Mouse (Mus musculus) forebrain, embryonic 11.5 days (tissue): ENCODE measurements at regions not wholly inside any gene's neighbourhood (a gene's known extent, or its start where the extent isn't known, plus 50 kb on each side); places are given as distances from the start of the nearest gene placed in this dataset.

ENCODE experiments used
- ATAC-seq: fragments of 200-750 bp; cut with Nextera tagmentation; replicated peaks from 2 replicates; pipeline ENCODE4 v1.8.0; 2017; ENCODE audit warnings: moderate TSS enrichment; ENCODE audit not compliant: low FRiP score
- DNase-seq: peaks from one replicate; pipeline ENCODE4 v3.0.0-alpha.2; 2017; ENCODE audit warnings: low spot score
- H3K27ac ChIP-seq: fragments of 300-500 bp; sonication (generic); 2 replicates; pipeline ENCODE4 v1.5.1; 2014; ENCODE audit warnings: low read depth, low read length
- H3K27me3 ChIP-seq: fragments of 300-500 bp; sonication (generic); 2 replicates; pipeline ENCODE4 v1.6.1; 2014; ENCODE audit warnings: mild to moderate bottlenecking, low read length, mixed read lengths; ENCODE audit not compliant: control insufficient read depth, insufficient read depth
- H3K36me3 ChIP-seq: fragments of 300-500 bp; sonication (generic); 2 replicates; pipeline ENCODE4 v1.6.1; 2014; ENCODE audit warnings: mild to moderate bottlenecking, low read length, moderate library complexity, mixed read lengths; ENCODE audit not compliant: control insufficient read depth, insufficient read depth
- H3K4me1 ChIP-seq: fragments of 300-500 bp; sonication (generic); replicated peaks from 2 replicates; pipeline ENCODE4 v1.6.1; 2014; ENCODE audit warnings: low read length, mixed read lengths; ENCODE audit not compliant: control insufficient read depth, insufficient read depth
- H3K4me2 ChIP-seq: fragments of 300-500 bp; sonication (generic); 2 replicates; pipeline ENCODE4 v1.6.1; 2014; ENCODE audit warnings: low read depth, mild to moderate bottlenecking, low read length, moderate library complexity, mixed read lengths; ENCODE audit not compliant: severe bottlenecking
- H3K4me3 ChIP-seq: fragments of 300-500 bp; sonication (generic); 2 replicates; pipeline ENCODE4 v1.5.1; 2014; ENCODE audit warnings: low read depth, low read length
- H3K9ac ChIP-seq: fragments of 300-500 bp; sonication (generic); 2 replicates; pipeline ENCODE4 v1.6.1; 2014; ENCODE audit warnings: low read length
- H3K9me3 ChIP-seq: fragments of 300-500 bp; sonication (generic); 2 replicates; pipeline ENCODE4 v1.6.1; 2016; ENCODE audit warnings: low read length, mixed read lengths; ENCODE audit not compliant: control insufficient read depth
- WGBS: fragments of 180-500 bp; shearing (Covaris S2); extraction: QIAGEN DNeasy Blood & Tissue Kit; methylation state at CpG from one replicate; pipeline ENCODE4 v1.1.7; 2014; 5-methylcytosine and 5-hydroxymethylcytosine counted together

- 88% methylated on average over 1 of the region's 1 CpGs for WGBS
- H3K4me1 ChIP-seq = no peaks in the 10 kb centered on the region
- no peaks in the 10 kb centered on the region for H3K9me3 ChIP-seq
- DNase-seq (no peak), ATAC-seq (no peak)
- H3K4me2 ChIP-seq = no peak overlapping the region
- no peak overlapping the region for H3K4me3 ChIP-seq
- H3K36me3 ChIP-seq = no peaks in the 10 kb centered on the region
- no peak overlapping the region for H3K27ac ChIP-seq
- H3K9ac ChIP-seq = no peak overlapping the region
- H3K27me3 ChIP-seq = no peaks in the 10 kb centered on the region
These were observed 110.5 kb upstream of the Adcy1 start for GRCm38 (mm10) chr11:6952787-6953186.

- Histone ChIP-seq H3K27ac (no peak overlapping the region), H3K9ac (no peak overlapping the region), H3K4me1 (no peaks in the 10 kb centered on the region), H3K9me3 (no peaks in the 10 kb centered on the region), H3K4me3 (no peak overlapping the region), H3K27me3 (no peaks in the 10 kb centered on the region), H3K4me2 (no peak overlapping the region), H3K36me3 (no peaks in the 10 kb centered on the region)
- DNase-seq = no peak
- ATAC-seq = no peak
These were observed 111.9 kb upstream of the Adcy1 start for GRCm38 (mm10) chr11:6951361-6951760.

GRCm38 (mm10) chr11:6949051-6949450 lies 111.6 kb upstream of the Gm11983 start:
- Histone ChIP-seq H3K4me3 (no peak overlapping the region), H3K4me1 (no peaks in the 10 kb centered on the region), H3K9ac (no peak overlapping the region), H3K9me3 (no peaks in the 10 kb centered on the region), H3K36me3 (no peaks in the 10 kb centered on the region), H3K27ac (no peak overlapping the region), H3K4me2 (no peak overlapping the region), H3K27me3 (no peaks in the 10 kb centered on the region)
- no peak for DNase-seq
- WGBS = 91% methylated on average over 2 of the region's 2 CpGs
- ATAC-seq = no peak

GRCm38 (mm10) chr11:6934157-6934556 lies 96.7 kb upstream of the Gm11983 start:
- 86% methylated on average over 1 of the region's 1 CpGs for WGBS
- Histone ChIP-seq H3K9ac (no peak overlapping the region), H3K27me3 (no peaks in the 10 kb centered on the region), H3K9me3 (no peaks in the 10 kb centered on the region), H3K27ac (no peak overlapping the region), H3K4me2 (no peak overlapping the region), H3K4me3 (no peak overlapping the region), H3K36me3 (no peaks in the 10 kb centered on the region), H3K4me1 (no peaks in the 10 kb centered on the region)
- DNase-seq = no peak
- no peak for ATAC-seq

- 87% methylated on average over 8 of the region's 8 CpGs for WGBS
- H3K27me3 ChIP-seq = no peaks in the 10 kb centered on the region
- H3K9ac ChIP-seq = no peak overlapping the region
- H3K4me3 ChIP-seq = no peak overlapping the region
- H3K36me3 ChIP-seq = no peaks in the 10 kb centered on the region
- DNase-seq (no peak), ATAC-seq (no peak)
- H3K9me3 ChIP-seq = no peaks in the 10 kb centered on the region
- H3K27ac ChIP-seq = no peak overlapping the region
- peaks cover 2% of the 10 kb centered on the region; the same call in 1 of the 2 replicates for H3K4me1 ChIP-seq
- H3K4me2 ChIP-seq = no peak overlapping the region
These were observed 88.6 kb upstream of the Gm11983 start for GRCm38 (mm10) chr11:6926036-6926435.

GRCm38 (mm10) chr11:6924476-6924875 lies 87.0 kb upstream of the Gm11983 start:
- 30% methylated on average over 6 of the region's 6 CpGs for WGBS

GRCm38 (mm10) chr11:6923917-6924316 lies 86.5 kb upstream of the Gm11983 start:
- no peak for DNase-seq
- no peak for ATAC-seq
- peaks cover 2% of the 10 kb centered on the region; the same call in 1 of the 2 replicates for H3K4me1 ChIP-seq
- H3K4me3 ChIP-seq = no peak overlapping the region
- WGBS = 10% methylated on average over 6 of the region's 6 CpGs
- H3K9me3 ChIP-seq = no peaks in the 10 kb centered on the region
- H3K36me3 ChIP-seq = no peaks in the 10 kb centered on the region
- H3K4me2 ChIP-seq = no peak overlapping the region
- H3K27ac ChIP-seq = no peak overlapping the region
- H3K27me3 ChIP-seq = no peaks in the 10 kb centered on the region
- no peak overlapping the region for H3K9ac ChIP-seq

More at GRCm38 (mm10) chr11:6924476-6924875, 87.0 kb upstream of the Gm11983 start:
- Histone ChIP-seq H3K27ac (no peak overlapping the region), H3K27me3 (no peaks in the 10 kb centered on the region), H3K4me1 (peaks cover 2% of the 10 kb centered on the region; the same call in 1 of the 2 replicates), H3K9me3 (no peaks in the 10 kb centered on the region), H3K4me2 (no peak overlapping the region), H3K36me3 (no peaks in the 10 kb centered on the region), H3K4me3 (no peak overlapping the region), H3K9ac (no peak overlapping the region)
- ATAC-seq = no peak
- DNase-seq = no peak

GRCm38 (mm10) chr11:6918546-6918945 lies 81.1 kb upstream of the Gm11983 start:
- WGBS = 93% methylated on average over 1 of the region's 1 CpGs
- no peak overlapping the region for H3K27ac ChIP-seq
- no peak overlapping the region for H3K4me3 ChIP-seq
- H3K36me3 ChIP-seq = no peaks in the 10 kb centered on the region
- H3K4me2 ChIP-seq = no peak overlapping the region
- no peaks in the 10 kb centered on the region; the same call in 1 of the 2 replicates for H3K4me1 ChIP-seq
- no peaks in the 10 kb centered on the region for H3K27me3 ChIP-seq
- H3K9me3 ChIP-seq = peaks cover 2% of the 10 kb centered on the region; the same call in 1 of the 2 replicates
- ATAC-seq (no peak), DNase-seq (no peak)
- H3K9ac ChIP-seq = no peak overlapping the region

- no peaks in the 10 kb centered on the region for H3K9me3 ChIP-seq
- no peak for ATAC-seq
- no peaks in the 10 kb centered on the region for H3K36me3 ChIP-seq
- no peak for DNase-seq
- H3K27ac ChIP-seq = no peak overlapping the region
- H3K27me3 ChIP-seq = no peaks in the 10 kb centered on the region
- no peak overlapping the region for H3K9ac ChIP-seq
- WGBS = 44% methylated on average over 5 of the region's 5 CpGs
- H3K4me3 ChIP-seq = no peak overlapping the region
- H3K4me2 ChIP-seq = no peak overlapping the region
- peaks cover 4% of the 10 kb centered on the region; the same call in 1 of the 2 replicates for H3K4me1 ChIP-seq
These were observed 68.2 kb upstream of the Gm11983 start for GRCm38 (mm10) chr11:6905630-6906029.
